Mouse (Mus musculus) spleen, adult 2 months (tissue): ENCODE data around the gene Casz1.

Source experiments
- CTCF ChIP-seq: fragments of 200-500 bp; IDR thresholded peaks from 2 replicates; pipeline ENCODE4 v1.5.1; 2011; ENCODE audit warnings: mild to moderate bottlenecking, inconsistent platforms; ENCODE audit not compliant: insufficient read depth, insufficient read length, insufficient replicate concordance; ENCODE audit errors: extremely low read depth
- POLR2A ChIP-seq: fragments of 200-500 bp; IDR thresholded peaks from 2 replicates; pipeline ENCODE4 v1.6.1; 2011; ENCODE audit warnings: low read depth, low read length, inconsistent platforms

GRCm38 (mm10) chr4:149001515-149001914 is 197.3 kb downstream of the Casz1 start:
- TF ChIP-seq CTCF, result no peak
- no peak for TF ChIP-seq POLR2A
